Mouse (Mus musculus) small intestine, adult 2 months (tissue): Measurements from ENCODE around the gene Gm15294.

ENCODE experiments used
- CTCF ChIP-seq: fragments of 200-500 bp; IDR thresholded peaks from 2 replicates; pipeline ENCODE4 v1.5.1; 2012; ENCODE audit warnings: low read depth, mild to moderate bottlenecking, control low read depth, inconsistent platforms, low read length, moderate library complexity, mixed read lengths; ENCODE audit not compliant: insufficient replicate concordance, insufficient read length; ENCODE audit errors: extremely low read depth
- POLR2A ChIP-seq: fragments of 200-500 bp; IDR thresholded peaks from 2 replicates; pipeline ENCODE4 v1.6.1; 2012; ENCODE audit warnings: low read depth, mild to moderate bottlenecking, control low read depth, inconsistent platforms, low read length, moderate library complexity

- TF ChIP-seq CTCF: no peak
- TF ChIP-seq POLR2A: no peak
These were observed 19.2 kb downstream of the Gm15294 start for GRCm38 (mm10) chrX:141855684-141856396.
